Mouse (Mus musculus): ENCODE measurements around the gene Herpud2. TPM values are rescaled to one million over a fixed set of nuclear protein-coding genes. Genes with fewer than 3 reads are reported as not detected.

Gene Herpud2
- polyA plus RNA-seq, 1 experiment from 2014 or later, result 25.3 TPM

- DNase-seq (ENCODE audit: low spot score) (peak; percentile 35), ATAC-seq (no peak)
- Histone ChIP-seq H3K9ac (ENCODE audit: low read length) (no peak overlapping the region), H3K4me1 (ENCODE audit: control insufficient read depth, insufficient read depth, low read length) (peaks cover 3% of the 10 kb centered on the region; the same call in 1 of the 2 replicates), H3K9me3 (replicated peaks; ENCODE audit: control insufficient read depth, low read length) (no peaks in the 10 kb centered on the region), H3K36me3 (ENCODE audit: control insufficient read depth, insufficient read depth, low read length) (no peaks in the 10 kb centered on the region), H3K27me3 (replicated peaks; ENCODE audit: control insufficient read depth, insufficient read depth, low read length) (no peaks in the 10 kb centered on the region), H3K27ac (ENCODE audit: low read depth, low read length) (no peak overlapping the region), H3K4me3 (ENCODE audit: low read depth, low read length) (no peak overlapping the region), H3K4me2 (ENCODE audit: low read length) (no peak overlapping the region)
- 12% methylated on average over 1 of the region's 1 CpGs for WGBS
Observed at GRCm38 (mm10) chr9:25156377-25156776, 4.8 kb upstream of the Herpud2 start.

- Histone ChIP-seq H3K27ac (ENCODE audit: low read depth, low read length) (no peak overlapping the region), H3K9ac (ENCODE audit: low read length) (no peak overlapping the region), H3K4me2 (ENCODE audit: low read length) (no peak overlapping the region), H3K4me3 (ENCODE audit: low read depth, low read length) (no peak overlapping the region), H3K4me1 (ENCODE audit: control insufficient read depth, insufficient read depth, low read length) (peaks cover 20% of the 10 kb centered on the region), H3K27me3 (replicated peaks; ENCODE audit: control insufficient read depth, insufficient read depth, low read length) (no peaks in the 10 kb centered on the region), H3K36me3 (ENCODE audit: control insufficient read depth, insufficient read depth, low read length) (no peaks in the 10 kb centered on the region), H3K9me3 (replicated peaks; ENCODE audit: control insufficient read depth, low read length) (no peaks in the 10 kb centered on the region)
- no peak for DNase-seq (ENCODE audit: low spot score)
- no peak for ATAC-seq
Observed at GRCm38 (mm10) chr9:25153066-25153465, 1.4 kb upstream of the Herpud2 start.

DNA sequence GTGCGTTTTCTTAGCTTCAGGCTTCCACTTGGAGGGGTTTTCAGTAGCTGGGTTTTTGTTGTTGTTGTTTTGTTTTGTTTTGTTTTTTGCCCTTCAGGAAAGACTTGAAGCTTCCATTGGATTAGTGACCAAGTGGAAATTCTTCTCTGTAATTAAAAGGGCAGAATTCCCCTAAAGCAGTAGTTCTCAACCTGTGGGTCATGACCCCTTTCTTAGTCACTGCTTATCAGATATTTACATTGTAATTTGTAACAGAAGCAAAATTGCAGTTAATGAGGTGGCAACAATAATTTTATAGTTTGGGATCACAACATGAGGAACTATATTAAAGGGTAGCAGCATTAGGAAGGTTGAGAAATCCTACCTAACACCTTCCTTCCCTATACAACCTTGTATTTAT lies 837 bp upstream of the Herpud2 start:
- Histone ChIP-seq H3K27ac (ENCODE audit: low read depth, low read length) (peak overlapping the region; percentile 99; the same call in 1 of the 2 replicates), H3K36me3 (ENCODE audit: control insufficient read depth, insufficient read depth, low read length) (no peaks in the 10 kb centered on the region), H3K27me3 (replicated peaks; ENCODE audit: control insufficient read depth, insufficient read depth, low read length) (no peaks in the 10 kb centered on the region), H3K4me3 (ENCODE audit: low read depth, low read length) (peak overlapping the region; percentile 94), H3K9ac (ENCODE audit: low read length) (peak overlapping the region; percentile 97), H3K4me1 (ENCODE audit: control insufficient read depth, insufficient read depth, low read length) (peaks cover 22% of the 10 kb centered on the region), H3K4me2 (ENCODE audit: low read length) (peak overlapping the region; percentile 82), H3K9me3 (replicated peaks; ENCODE audit: control insufficient read depth, low read length) (no peaks in the 10 kb centered on the region)
- no peak for ATAC-seq
- DNase-seq (ENCODE audit: low spot score), result no peak
- 14% methylated on average over 1 of the region's 1 CpGs for WGBS

DNA sequence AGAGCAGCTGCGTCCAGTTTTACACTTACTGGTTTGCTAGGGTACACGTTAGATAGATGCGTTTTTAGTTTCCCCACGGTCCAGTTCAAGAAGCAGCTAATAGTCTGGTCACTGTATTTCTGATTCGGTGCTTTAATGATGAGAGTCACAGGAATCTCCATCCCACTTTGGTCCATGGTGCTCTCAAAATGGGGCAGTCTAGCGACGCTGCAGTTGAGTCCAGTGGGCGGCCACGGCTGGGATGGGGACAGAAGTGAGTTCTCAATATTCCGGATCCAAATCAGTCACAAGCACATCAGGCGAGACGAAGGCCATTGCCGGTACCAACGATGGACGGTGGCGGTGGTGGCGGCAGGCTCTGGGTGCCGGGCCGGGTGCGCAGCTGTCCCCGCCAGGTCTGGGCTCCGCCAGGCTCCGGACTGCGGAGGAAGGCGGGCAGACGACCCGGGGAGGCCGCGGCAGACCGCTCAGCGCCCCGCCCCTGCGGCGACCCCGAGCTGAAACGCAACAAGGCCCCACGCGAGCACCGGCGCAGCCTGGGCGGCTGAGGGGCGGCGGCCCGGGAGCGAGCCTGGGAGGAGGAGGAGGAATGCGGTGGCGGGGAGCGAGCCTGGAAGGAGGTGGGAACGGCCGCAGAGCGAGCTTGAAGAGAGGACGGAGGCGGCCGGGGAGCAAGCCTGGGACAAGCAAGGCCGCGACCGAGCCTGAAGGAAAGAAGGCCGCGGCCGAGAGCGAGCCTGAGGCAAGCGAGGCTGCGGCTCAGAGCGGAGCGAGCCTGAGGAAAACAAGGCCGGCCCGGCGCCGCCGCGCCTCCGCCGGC lies 619 bp downstream of the Herpud2 start:
- peak overlapping the region; percentile 82 for H3K4me2 ChIP-seq (ENCODE audit: low read length)
- ATAC-seq, result peak; percentile 68
- no peaks in the 10 kb centered on the region for H3K9me3 ChIP-seq (replicated peaks; ENCODE audit: control insufficient read depth, low read length)
- WGBS, result 1% methylated on average over 60 of the region's 73 CpGs
- peak; percentile 11 for DNase-seq (ENCODE audit: low spot score)
- peaks cover 25% of the 10 kb centered on the region for H3K4me1 ChIP-seq (ENCODE audit: control insufficient read depth, insufficient read depth, low read length)
- H3K36me3 ChIP-seq (ENCODE audit: control insufficient read depth, insufficient read depth, low read length), result no peaks in the 10 kb centered on the region
- H3K27me3 ChIP-seq (replicated peaks; ENCODE audit: control insufficient read depth, insufficient read depth, low read length), result no peaks in the 10 kb centered on the region
- peak overlapping the region; percentile 99 for H3K27ac ChIP-seq (ENCODE audit: low read depth, low read length)
- peak overlapping the region; percentile 97 for H3K9ac ChIP-seq (ENCODE audit: low read length)
- peak overlapping the region; percentile 94 for H3K4me3 ChIP-seq (ENCODE audit: low read depth, low read length)

DNA sequence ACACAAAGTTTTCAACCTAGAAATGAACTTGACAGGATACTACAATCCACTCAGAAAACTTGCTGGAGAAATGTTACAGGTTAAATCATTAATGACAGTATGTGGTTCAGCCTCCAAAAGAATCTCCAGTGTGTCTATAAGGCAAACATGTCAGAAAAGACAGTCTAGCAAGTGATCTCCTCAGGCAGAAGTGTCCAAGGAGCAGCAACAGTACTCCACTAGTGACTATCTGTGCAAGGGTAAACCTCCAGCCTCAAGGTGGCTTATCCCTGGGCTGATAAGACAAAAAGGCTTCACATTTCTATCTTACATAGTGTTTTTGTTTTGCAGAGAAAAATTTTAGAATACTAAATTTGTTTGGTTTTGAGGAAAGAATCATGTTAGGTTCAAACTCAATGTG lies 2.9 kb downstream of the Herpud2 start:
- Histone ChIP-seq H3K9ac (ENCODE audit: low read length) (peak overlapping the region; percentile 8; the same call in 1 of the 2 replicates), H3K4me3 (ENCODE audit: low read depth, low read length) (peak overlapping the region; percentile 14), H3K27me3 (replicated peaks; ENCODE audit: control insufficient read depth, insufficient read depth, low read length) (no peaks in the 10 kb centered on the region), H3K9me3 (replicated peaks; ENCODE audit: control insufficient read depth, low read length) (no peaks in the 10 kb centered on the region), H3K4me2 (ENCODE audit: low read length) (peak overlapping the region; percentile 47), H3K4me1 (ENCODE audit: control insufficient read depth, insufficient read depth, low read length) (peaks cover 25% of the 10 kb centered on the region), H3K36me3 (ENCODE audit: control insufficient read depth, insufficient read depth, low read length) (no peaks in the 10 kb centered on the region), H3K27ac (ENCODE audit: low read depth, low read length) (no peak overlapping the region)
- no peak for ATAC-seq
- DNase-seq (ENCODE audit: low spot score), result no peak

- WGBS, result 91% methylated on average over 1 of the region's 1 CpGs
- no peaks in the 10 kb centered on the region for H3K27me3 ChIP-seq (replicated peaks; ENCODE audit: control insufficient read depth, insufficient read depth, low read length)
- ATAC-seq, result no peak
Observed at GRCm38 (mm10) chr9:25145925-25146324, 5.7 kb downstream of the Herpud2 start.

DNA sequence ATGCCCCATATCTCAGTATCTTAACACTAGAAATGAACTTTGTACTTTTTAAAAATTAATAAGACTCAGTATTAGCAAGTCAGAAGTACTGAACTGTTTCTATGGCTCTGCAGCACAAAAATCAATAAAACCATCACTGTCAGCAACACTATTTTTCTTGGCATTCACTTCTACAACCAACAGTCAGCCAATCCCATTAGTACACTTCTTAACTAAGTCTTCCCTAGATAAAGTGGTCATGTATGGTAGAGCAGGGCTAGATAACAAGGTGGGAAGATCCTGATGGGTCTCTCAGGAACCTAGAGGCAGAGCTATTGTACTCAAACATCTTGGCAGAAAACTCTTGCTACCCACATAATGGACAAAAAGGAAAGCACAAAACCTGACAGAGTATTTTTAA lies 7.7 kb downstream of the Herpud2 start:
- Histone ChIP-seq H3K4me2 (ENCODE audit: low read length) (no peak overlapping the region), H3K9me3 (replicated peaks; ENCODE audit: control insufficient read depth, low read length) (no peaks in the 10 kb centered on the region), H3K27me3 (replicated peaks; ENCODE audit: control insufficient read depth, insufficient read depth, low read length) (no peaks in the 10 kb centered on the region), H3K36me3 (ENCODE audit: control insufficient read depth, insufficient read depth, low read length) (no peaks in the 10 kb centered on the region), H3K27ac (ENCODE audit: low read depth, low read length) (no peak overlapping the region), H3K9ac (ENCODE audit: low read length) (no peak overlapping the region), H3K4me3 (ENCODE audit: low read depth, low read length) (no peak overlapping the region), H3K4me1 (ENCODE audit: control insufficient read depth, insufficient read depth, low read length) (peaks cover 14% of the 10 kb centered on the region)
- ATAC-seq (no peak), DNase-seq (ENCODE audit: low spot score) (no peak)

More at GRCm38 (mm10) chr9:25145925-25146324, 5.7 kb downstream of the Herpud2 start:
- no peak overlapping the region for H3K4me2 ChIP-seq (ENCODE audit: low read length)
- H3K9ac ChIP-seq (ENCODE audit: low read length), result no peak overlapping the region
- H3K9me3 ChIP-seq (replicated peaks; ENCODE audit: control insufficient read depth, low read length), result no peaks in the 10 kb centered on the region
- H3K4me1 ChIP-seq (ENCODE audit: control insufficient read depth, insufficient read depth, low read length), result peaks cover 22% of the 10 kb centered on the region
- no peak overlapping the region for H3K4me3 ChIP-seq (ENCODE audit: low read depth, low read length)
- no peaks in the 10 kb centered on the region for H3K36me3 ChIP-seq (ENCODE audit: control insufficient read depth, insufficient read depth, low read length)
- no peak overlapping the region for H3K27ac ChIP-seq (ENCODE audit: low read depth, low read length)
- no peak for DNase-seq (ENCODE audit: low spot score)

DNA sequence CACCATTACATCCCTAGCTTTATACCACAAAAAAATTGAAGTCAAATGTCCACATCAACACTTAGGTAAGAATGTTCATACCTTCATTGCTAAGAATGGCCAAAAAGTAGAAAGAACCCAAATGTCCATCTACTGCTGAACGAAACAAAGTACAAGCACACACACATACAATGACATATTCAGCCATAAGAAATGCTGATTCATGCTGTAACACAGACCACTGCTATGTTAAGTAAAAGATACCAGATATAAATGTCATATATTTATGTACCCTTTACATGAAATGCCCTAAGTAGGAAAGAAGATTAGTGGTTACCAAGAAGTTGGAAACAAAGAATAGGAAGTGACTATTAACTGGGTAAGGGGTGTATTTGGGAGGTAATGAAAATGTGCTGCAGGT lies 8.6 kb downstream of the Herpud2 start:
- Histone ChIP-seq H3K36me3 (ENCODE audit: control insufficient read depth, insufficient read depth, low read length) (no peaks in the 10 kb centered on the region), H3K27me3 (replicated peaks; ENCODE audit: control insufficient read depth, insufficient read depth, low read length) (no peaks in the 10 kb centered on the region), H3K27ac (ENCODE audit: low read depth, low read length) (no peak overlapping the region), H3K4me2 (ENCODE audit: low read length) (no peak overlapping the region), H3K4me3 (ENCODE audit: low read depth, low read length) (no peak overlapping the region), H3K9me3 (replicated peaks; ENCODE audit: control insufficient read depth, low read length) (no peaks in the 10 kb centered on the region), H3K9ac (ENCODE audit: low read length) (no peak overlapping the region), H3K4me1 (ENCODE audit: control insufficient read depth, insufficient read depth, low read length) (peaks cover 5% of the 10 kb centered on the region; the same call in 1 of the 2 replicates)
- WGBS, result 100% methylated on average over 1 of the region's 1 CpGs
- DNase-seq (ENCODE audit: low spot score) (no peak), ATAC-seq (no peak)

DNA sequence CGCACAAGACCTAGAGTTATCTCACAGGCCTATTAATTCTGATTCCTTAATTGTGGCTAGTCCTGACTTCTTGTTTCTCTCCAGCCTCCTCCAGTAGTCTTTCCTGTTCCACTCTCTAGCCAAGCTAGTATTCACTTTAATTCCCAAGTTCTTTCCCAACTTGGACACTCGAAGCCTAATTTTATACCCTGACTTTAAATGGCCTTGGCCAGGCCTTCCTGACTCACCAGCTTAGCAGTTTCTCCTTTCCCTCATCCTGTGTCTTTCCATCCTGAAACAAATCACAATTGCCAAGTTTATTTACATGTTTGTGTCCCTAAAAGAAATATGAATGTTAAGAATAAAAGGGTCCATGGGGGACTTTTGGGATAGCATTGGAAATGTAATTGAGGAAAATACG lies 9.6 kb downstream of the Herpud2 start:
- DNase-seq (ENCODE audit: low spot score) (no peak), ATAC-seq (no peak)
- H3K4me2 ChIP-seq (ENCODE audit: low read length), result no peak overlapping the region
- WGBS, result 94% methylated on average over 3 of the region's 3 CpGs
- H3K9ac ChIP-seq (ENCODE audit: low read length), result no peak overlapping the region
- no peaks in the 10 kb centered on the region for H3K27me3 ChIP-seq (replicated peaks; ENCODE audit: control insufficient read depth, insufficient read depth, low read length)
- H3K4me1 ChIP-seq (ENCODE audit: control insufficient read depth, insufficient read depth, low read length), result no peaks in the 10 kb centered on the region
- H3K9me3 ChIP-seq (replicated peaks; ENCODE audit: control insufficient read depth, low read length), result no peaks in the 10 kb centered on the region
- H3K27ac ChIP-seq (ENCODE audit: low read depth, low read length), result no peak overlapping the region
- no peaks in the 10 kb centered on the region for H3K36me3 ChIP-seq (ENCODE audit: control insufficient read depth, insufficient read depth, low read length)
- H3K4me3 ChIP-seq (ENCODE audit: low read depth, low read length), result no peak overlapping the region

Measured in forebrain, embryonic 14.5 days (tissue).